Mouse (Mus musculus) left cerebral cortex, postnatal 4 days (tissue): ENCODE data around the gene Haus7. TPM values are rescaled to one million over a fixed set of nuclear protein-coding genes. Genes with fewer than 3 reads are reported as not detected.
"Not testable (repeated sequence)": the region's sequence is repeated elsewhere in the genome, so short reads cannot be mapped to it uniquely, and the experiment has no call there.

ENCODE experiments used
- DNase-seq: peaks from one replicate; pipeline ENCODE4 v3.0.0-alpha.2; 2022
- intact Hi-C: fragments of 180-260 bp; cut with DNase I; formaldehyde crosslinking; loops from one replicate; pipeline ENCODE4 v1.15.1; 2025
- total RNA-seq, 2 experiments: library from RNA; stranded (reverse); gene quantifications; 2 replicates each; pipeline ENCODE4 v1.2.3; 2021

The Haus7 gene
- total RNA-seq, 2 experiments from 2014 or later: 27.8 to 28.0 TPM

DNA sequence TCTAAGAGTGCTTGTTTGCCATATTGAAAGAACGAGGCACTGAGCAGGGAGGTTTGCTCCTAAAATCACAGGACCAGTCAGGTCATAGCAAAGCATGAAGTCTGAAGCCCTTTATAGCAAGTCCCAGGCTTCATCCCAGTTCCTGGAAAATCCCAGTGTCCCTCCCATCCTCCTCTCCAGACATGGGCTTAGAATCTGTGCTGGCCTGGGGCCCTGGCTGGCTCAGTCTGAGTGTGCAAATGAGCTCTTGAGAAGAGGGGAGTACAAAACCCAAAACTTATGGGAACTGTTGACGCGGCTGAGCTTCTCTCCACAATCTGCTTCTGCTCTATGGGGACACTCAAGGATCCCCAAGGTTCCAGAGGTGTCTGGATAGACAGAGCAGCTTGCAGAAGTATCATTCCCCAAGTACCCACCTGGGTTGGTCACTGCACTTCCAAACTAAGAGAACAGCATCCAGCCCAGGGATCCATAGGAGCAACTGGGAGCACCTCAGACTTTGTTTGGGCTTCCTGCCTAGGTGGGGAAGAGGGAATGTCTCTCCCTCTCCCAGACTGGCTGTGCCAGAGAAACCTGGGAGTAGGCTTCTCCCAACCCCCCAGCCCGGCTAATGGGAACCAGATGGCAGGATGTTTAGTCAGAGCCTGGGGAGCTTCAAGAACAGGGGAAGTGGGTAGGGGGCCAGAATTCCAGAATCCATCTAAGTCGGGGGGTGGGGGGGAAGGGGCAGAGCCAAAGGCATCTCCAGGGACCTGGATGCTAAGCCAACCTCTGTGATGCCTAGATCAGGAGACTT, 8.8 kb upstream of the Haus7 start:
- DNase-seq: peak; percentile 12
- intact Hi-C loops: no loop called here

DNA sequence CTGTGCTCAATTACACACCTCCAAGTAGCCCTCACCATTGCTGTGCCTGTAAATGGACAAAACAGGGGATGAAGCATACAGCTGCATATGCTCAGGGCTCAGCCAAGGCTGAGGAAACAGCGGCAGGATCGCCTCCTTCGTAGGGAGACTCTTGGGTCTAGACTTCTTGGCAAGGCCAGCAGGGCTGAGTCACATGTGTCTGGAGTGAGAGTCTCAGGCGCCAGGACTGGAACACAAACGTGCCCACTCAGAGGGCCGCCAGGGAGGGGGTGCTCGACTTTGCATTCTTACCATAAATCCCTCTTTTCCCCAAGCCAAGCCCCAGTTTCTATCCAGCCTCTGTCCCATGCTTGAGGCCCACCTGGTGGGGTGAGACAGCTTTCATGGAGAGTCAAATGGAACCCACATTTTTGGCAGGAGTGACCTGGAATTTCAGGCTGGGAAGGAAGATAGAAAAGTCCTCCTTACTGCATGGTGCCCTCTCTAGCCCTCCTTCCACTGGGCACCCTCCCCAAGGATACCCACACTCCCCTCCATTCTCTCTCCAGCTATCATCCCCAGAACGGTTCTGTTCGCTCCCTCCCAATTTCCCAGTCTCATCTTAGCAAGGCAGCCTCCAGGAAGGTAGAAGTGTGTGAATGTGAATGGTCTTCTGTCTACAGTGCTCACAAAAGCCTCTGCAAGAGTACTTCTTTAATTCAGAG, 6.8 kb upstream of the Haus7 start:
- peak; percentile 34 for DNase-seq

DNA sequence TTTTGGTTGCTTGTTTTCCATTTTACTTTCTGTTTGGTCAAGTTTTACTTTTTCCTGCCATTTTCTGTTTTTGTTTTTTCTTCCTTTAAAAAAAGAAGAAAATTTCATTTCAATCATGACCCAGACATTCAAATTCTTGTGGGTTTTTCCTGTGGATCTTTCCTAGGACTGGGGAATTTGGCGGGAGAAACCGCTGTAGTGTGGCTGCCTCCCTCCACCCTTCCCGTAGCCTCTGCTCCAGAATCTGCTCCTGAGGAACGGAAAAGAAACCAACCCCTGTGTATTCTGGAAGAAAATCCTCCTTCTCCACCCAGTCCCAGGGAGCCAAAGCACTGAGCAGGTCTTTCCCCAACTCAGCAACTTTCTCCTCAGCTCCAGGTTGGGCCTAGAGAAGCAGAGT, 1.9 kb upstream of the Haus7 start:
- DNase-seq: no peak
- intact Hi-C loops: no loop called here

More for the DNA sequence above, 6.8 kb upstream of the Haus7 start:
- intact Hi-C loops: no loop called here

DNA sequence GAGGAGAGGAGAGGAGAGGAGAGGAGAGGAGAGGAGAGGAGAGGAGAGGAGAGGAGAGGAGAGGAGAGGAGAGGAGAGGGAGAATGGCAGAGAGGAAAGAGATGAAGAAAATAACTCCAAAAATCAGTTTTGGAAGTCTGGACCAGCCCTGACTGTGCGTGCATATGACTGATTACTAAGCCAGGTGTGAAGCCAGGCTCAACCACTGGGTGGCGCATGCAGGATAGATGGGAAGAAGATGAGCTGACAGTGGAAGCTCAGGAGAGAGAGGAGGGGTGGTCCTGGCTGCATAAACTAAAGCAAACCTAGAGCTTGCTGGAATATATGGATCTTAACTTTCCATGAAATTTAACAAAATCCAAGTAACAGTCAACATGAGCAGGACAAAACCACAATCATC, 6.9 kb downstream of the Haus7 start:
- intact Hi-C loops: no loop called here
- DNase-seq: peak; percentile 79

DNA sequence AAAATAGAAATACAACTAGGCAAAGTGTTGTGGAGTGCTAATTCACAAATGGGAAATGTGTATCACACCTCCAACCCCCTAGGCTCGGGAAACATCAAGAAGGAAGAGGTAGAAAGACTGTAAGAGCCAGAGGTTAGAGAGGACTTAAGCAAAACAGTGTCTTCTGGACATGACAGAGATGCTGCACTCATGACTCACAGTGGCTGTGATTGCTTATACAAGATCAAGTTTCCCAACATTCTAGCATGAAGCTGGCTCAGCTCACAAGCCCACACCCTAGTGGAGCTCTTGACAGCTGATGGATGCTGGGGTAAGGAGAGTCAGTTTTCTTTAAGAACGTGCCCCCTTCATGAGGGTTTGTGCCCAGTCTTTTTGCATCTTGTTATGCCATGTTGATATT, 17.4 kb downstream of the Haus7 start:
- intact Hi-C loops: no loop called here
- DNase-seq: no peak

DNA sequence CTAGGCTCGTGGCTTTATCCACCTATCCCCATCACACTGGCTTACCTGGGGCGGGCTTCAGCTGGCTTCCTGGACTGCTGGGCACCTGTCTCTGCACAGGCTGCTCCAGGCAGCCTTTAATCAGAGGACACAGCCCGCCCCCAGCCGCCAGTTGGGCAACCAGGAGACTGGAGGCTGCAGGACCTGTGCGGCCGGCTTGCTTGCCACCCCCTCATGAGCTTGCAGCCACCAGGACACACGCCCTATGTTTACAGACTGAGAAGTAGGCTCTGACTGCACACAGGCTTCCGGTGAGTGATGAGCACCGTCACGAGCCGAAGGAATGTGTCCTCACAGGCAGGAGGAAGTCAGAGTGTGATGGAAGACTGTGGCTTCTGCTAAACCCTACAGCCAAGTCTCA, 23.6 kb downstream of the Haus7 start, which contains the start of gene Trex2:
Gene Trex2 (minus strand): TSS at position 93 of the 400 bp plus-strand sequence.
- intact Hi-C loops: no loop called here
- no peak for DNase-seq

DNA sequence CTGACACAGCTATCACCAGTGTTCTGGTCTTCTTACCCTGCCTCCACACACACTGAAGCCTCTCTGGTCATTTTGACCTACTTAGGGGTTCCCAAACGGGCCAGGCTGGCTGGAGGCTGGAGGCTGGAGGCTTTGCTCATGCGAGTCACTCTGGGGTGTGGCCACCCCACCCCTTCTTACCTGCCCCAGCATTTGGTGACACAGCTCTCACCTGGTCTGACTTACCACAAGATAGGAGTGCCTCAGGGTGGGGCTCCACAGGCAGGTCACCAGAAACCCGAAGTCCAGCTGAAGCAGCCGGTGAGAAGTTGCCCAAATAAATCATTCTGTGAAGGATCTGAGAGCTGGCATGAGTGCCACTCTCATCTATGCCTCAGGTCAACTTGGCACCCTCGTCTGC, 26.0 kb downstream of the Haus7 start:
- intact Hi-C loops: no loop called here
- DNase-seq: no peak

DNA sequence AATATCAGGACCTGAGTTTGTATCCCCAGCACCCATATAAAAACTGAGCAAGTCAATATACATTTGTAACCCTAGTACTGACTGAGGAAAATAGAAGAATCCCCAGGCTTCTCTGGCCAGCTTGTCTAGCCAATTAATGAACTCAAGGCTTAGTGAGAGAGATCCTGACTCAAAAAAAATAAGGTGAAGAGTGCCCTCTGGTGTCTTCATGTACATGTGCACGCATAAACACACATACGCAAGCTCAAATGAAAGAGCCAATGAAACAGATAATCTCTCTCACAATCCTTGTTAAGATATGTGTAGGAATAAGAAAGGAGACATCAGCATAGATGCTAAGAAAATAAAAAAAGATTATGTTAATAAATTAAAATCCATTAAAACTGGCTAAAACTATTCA, 28.8 kb downstream of the Haus7 start:
- no peak for DNase-seq

DNA sequence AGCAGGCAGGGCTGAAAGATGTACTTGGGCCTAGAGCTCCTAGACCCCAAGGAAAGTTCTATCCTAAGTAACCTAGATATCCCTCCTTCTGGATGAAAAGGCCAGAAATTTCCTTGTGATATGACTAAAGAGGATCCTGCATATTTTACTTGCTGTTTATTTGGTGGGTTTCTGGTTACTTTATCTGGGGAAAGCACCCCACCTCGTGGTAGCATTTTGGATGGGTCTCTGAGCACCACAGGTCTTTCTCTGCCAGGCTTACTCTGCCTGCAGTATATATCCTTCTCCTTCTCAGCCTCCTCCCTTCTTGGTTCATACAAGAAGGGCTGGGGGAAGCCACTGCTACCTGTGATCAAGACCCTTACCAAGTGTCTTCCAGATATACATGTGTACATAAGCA, 46.1 kb downstream of the Haus7 start:
- DNase-seq: no peak
- intact Hi-C loops: loop anchor here (10.0 kb wide), 1 partner anchor 98 kb away; no protein-coding TSS in a partner anchor

More for the DNA sequence above, 28.8 kb downstream of the Haus7 start:
- intact Hi-C loops: no loop called here

DNA sequence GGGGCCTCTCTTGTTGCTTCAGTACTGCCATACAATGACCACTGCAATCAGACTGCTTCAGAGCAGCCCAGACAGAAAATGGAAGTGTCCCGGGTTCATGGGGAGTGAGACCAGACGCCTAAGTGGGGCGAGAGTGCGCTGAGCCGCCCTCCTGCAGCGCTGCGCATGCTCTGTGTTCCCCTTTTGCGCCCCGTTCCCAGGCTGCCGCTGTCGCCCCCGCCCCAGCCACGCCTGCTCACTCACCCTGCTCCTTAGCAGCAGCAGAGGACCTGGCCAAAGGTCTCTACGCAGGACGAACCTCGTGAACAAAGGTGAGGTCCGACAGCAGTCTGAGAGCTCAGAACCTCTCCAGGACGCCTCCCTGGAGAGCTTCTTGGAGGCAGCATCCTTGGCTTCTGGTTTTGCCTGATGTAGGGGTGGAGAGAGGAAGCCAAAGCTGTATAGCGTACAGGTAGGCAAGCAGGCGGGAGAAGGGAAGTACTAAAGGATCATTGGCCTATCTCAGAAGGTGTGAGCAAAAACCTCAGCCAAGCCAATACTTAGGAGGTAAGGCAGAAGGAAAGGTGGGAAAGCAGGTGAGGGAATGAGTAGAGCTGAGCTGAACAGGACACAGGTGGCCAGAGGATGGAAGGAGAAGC, 47.8 kb downstream of the Haus7 start, which contains the start of gene Zfp92:
Gene Zfp92 (plus strand): TSS at position 217 of the 638 bp plus-strand sequence.
- intact Hi-C loops: loop anchor here (10.0 kb wide), 1 partner anchor 96 kb away; no protein-coding TSS in a partner anchor
- no peak for DNase-seq

DNA sequence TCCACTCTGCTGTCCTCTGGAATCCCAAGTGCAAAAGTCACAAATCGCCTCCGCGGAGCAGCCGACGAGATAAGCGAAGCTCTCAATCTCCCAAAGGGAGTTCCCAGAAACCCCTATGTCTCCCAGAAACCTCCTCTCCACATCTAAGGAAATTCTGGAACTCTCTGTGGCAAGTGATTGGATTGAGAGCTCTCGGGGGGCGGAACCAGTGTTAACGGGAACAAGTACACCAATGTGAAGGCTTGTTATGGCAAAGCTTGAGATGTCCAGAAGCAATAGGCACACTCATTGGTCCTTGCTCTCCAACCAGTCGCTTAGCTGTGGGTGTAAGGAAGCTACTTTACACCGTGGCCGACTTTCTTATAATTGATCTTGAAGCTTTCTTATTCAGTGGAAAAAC, 57.2 kb downstream of the Haus7 start:
- intact Hi-C loops: no loop called here
- DNase-seq: no peak

DNA sequence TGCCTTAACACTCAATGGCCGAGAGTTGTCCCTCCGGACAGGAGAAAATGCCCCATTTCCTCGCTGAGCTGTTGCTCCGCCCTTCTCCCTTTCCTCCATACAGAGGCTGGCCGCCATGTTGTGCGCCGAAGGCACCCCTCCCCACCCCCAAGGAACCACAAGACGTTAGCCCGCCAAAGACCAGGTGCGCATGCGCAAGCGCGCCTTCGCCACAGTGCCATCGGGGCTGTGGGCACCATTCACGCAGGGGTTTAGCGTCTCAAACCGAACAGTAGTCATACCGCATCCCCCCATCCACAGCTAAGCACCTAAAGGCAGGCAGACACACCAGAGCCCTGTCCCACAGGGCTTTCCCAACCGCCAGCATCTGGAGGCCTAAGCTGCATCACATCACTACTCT, 57.9 kb downstream of the Haus7 start:
- intact Hi-C loops: no loop called here
- no peak for DNase-seq

DNA sequence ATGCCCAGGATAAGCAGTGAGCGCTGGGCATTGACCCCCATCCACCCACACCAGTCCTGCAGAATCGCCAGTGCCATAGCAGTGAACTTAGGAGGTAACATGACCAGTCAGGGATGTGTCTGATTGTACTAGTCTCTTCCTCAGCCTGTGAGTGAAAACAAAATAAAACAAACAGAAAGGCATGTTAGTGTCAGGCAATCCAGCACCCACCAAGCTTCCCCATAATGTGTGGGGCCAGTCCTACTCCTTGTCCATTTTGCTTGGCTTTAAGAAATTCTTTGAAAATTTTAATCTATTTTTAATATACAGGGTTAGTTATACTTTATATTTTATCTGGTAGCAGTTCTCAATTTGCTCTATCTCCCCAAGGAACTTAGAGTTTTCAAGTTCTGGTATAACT, 60.2 kb downstream of the Haus7 start, which contains the start of gene Gm18336:
Gene Gm18336 (minus strand): TSS at position 101 of the 400 bp plus-strand sequence.
- intact Hi-C loops: not testable (repeated sequence)

DNA sequence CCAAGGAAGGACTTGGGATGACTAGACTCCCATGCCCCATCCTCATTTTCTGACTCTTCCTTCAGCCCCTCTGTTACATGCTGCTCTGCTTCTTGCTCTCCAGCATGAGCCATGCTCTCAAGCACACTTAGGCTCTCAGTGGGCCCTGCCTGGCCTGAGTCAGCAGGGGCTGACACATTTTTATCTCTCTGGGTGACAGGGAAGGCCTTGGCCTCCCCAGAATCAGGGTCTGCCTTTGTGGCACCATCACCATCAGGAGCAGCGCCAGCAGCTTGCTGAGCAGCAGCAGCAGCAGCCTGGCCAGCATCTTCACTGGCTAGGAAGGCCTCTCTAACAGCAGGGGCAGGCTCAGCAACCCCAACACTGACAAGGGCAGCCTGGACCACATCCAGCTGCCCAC, 62.4 kb downstream of the Haus7 start:
- intact Hi-C loops: no loop called here
- DNase-seq: no peak

More for the DNA sequence above, 60.2 kb downstream of the Haus7 start, which contains the start of gene Gm18336:
- not testable (repeated sequence) for DNase-seq

DNA sequence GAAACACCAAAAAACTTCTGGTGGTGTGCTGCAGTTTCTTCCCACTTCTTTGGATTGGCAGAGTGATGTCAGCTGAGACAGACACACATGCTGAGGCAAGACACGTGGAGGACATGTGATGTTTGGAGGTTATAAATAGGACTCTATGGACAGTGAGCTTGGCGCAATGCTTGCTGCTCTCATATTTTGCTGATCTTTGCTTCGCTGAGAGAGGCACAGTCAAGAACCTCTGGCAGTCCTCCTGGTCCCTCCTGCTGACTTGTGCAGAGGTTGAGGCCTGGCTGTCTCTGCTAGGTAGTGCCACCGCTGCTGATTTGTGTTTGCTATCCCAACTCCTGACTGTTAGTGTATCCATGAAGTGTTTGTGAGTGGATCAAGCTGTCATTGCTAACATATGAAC, 67.4 kb downstream of the Haus7 start:
- intact Hi-C loops: no loop called here
- DNase-seq: no peak

Other genes starting within 250 kb of the Haus7 start
- gene Xlr4b, start 244.7 kb downstream of the Haus7 start, total RNA-seq: 1 to 10 TPM in 1 of 2 experiments, under 1 TPM in 1; 0.60 to 1.4 TPM
- gene F8a, start 230.8 kb downstream of the Haus7 start, total RNA-seq: 10 to 100 TPM; 16.2 to 17.1 TPM
- gene Xlr4c, start 215.9 kb downstream of the Haus7 start, total RNA-seq: not detected
- not detected for gene Xlr3c, start 193.7 kb downstream of the Haus7 start, total RNA-seq
- gene Xlr5a, start 166.1 kb downstream of the Haus7 start, total RNA-seq: not detected
- not detected for gene Xlr5c, start 166.1 kb downstream of the Haus7 start, total RNA-seq
- gene Gm45015, start 122.2 kb downstream of the Haus7 start, total RNA-seq: not detected
- gene Zfp275, start 116.4 kb downstream of the Haus7 start, total RNA-seq: 10 to 100 TPM; 20.3 to 20.7 TPM
- gene Gm18336, start 60.3 kb downstream of the Haus7 start, total RNA-seq: under 1 TPM in 1 of 2 experiments, not detected in 1; 0.18 TPM
- gene Zfp92, start 47.9 kb downstream of the Haus7 start, total RNA-seq: 1 to 10 TPM; 2.7 to 3.7 TPM
- not detected for gene Trex2, start 23.7 kb downstream of the Haus7 start, total RNA-seq
- gene Bgn, start 24.6 kb upstream of the Haus7 start, total RNA-seq: 10 to 100 TPM; 49.5 to 51.5 TPM
- gene Atp2b3, start 44.0 kb upstream of the Haus7 start, total RNA-seq: 10 to 100 TPM; 31.9 to 39.1 TPM
- gene Dusp9, start 180.4 kb upstream of the Haus7 start, total RNA-seq: under 1 TPM; 0.12 to 0.14 TPM
- 100 to 1,000 TPM; 105 to 140 TPM for gene Pnck, start 201.1 kb upstream of the Haus7 start, total RNA-seq
- gene Slc6a8, start 214.1 kb upstream of the Haus7 start, total RNA-seq: 10 to 100 TPM; 52.2 to 64.8 TPM